Mouse (Mus musculus) liver, adult 2 months (tissue): Measurements from ENCODE around the gene P4hb. TPM values are rescaled to one million over a fixed set of nuclear protein-coding genes. Genes with fewer than 3 reads are reported as not detected.
A peak's percentile ranks its signal among the peaks of the same experiment; 100 is the strongest.

Experiments
- DNase-seq: peaks from one replicate; pipeline ENCODE4 v3.0.0-alpha.2; 2011; ENCODE audit warnings: low read depth, low spot score; ENCODE audit errors: extremely low read depth
- H3K27ac ChIP-seq: fragments of 200-500 bp; replicated peaks from 2 replicates; pipeline ENCODE4 v1.5.1; 2012; ENCODE audit warnings: low read depth, mild to moderate bottlenecking, control low read depth, inconsistent platforms, low read length; ENCODE audit not compliant: insufficient read depth
- H3K27me3 ChIP-seq: fragments of 200-500 bp; 2 replicates; pipeline ENCODE4 v1.6.1; 2012; ENCODE audit warnings: mild to moderate bottlenecking, moderate library complexity, low read length, inconsistent platforms; ENCODE audit not compliant: control insufficient read depth, insufficient read depth
- H3K36me3 ChIP-seq: fragments of 200-500 bp; 2 replicates; pipeline ENCODE4 v1.6.1; 2012; ENCODE audit warnings: low read length, inconsistent platforms; ENCODE audit not compliant: control insufficient read depth, insufficient read depth
- H3K4me1 ChIP-seq: fragments of 200-500 bp; 2 replicates; pipeline ENCODE4 v1.6.1; 2011; ENCODE audit warnings: low read length; ENCODE audit not compliant: control insufficient read depth, insufficient read depth
- H3K4me3 ChIP-seq: fragments of 200-500 bp; 2 replicates; pipeline ENCODE4 v1.5.1; 2011; ENCODE audit warnings: low read depth, mild to moderate bottlenecking, control low read depth, low read length, moderate library complexity; ENCODE audit not compliant: insufficient read depth
- H3K79me2 ChIP-seq: fragments of 200-500 bp; 2 replicates; pipeline ENCODE4 v1.6.1; 2012; ENCODE audit warnings: inconsistent platforms, mild to moderate bottlenecking, low read length, moderate library complexity; ENCODE audit not compliant: control insufficient read depth, insufficient read depth
- H3K9ac ChIP-seq: fragments of 200-500 bp; 2 replicates; pipeline ENCODE4 v1.6.1; 2012; ENCODE audit warnings: low read depth, mild to moderate bottlenecking, control low read depth, inconsistent platforms, low read length
- CTCF ChIP-seq: fragments of 200-500 bp; IDR thresholded peaks from 2 replicates; pipeline ENCODE4 v1.5.1; 2011; ENCODE audit warnings: low read depth, low read length, control low read depth
- POLR2A ChIP-seq: fragments of 200-500 bp; IDR thresholded peaks from 2 replicates; pipeline ENCODE4 v1.6.1; 2011; ENCODE audit warnings: low read length, control low read depth; ENCODE audit not compliant: insufficient read depth; ENCODE audit errors: extremely low read depth
- WGBS: fragments of 180-500 bp; shearing (Covaris S2); methylation state at CpG from one replicate; pipeline ENCODE4 v1.1.7; 2018; 5-methylcytosine and 5-hydroxymethylcytosine counted together
- polyA plus RNA-seq: library from polyadenylated mRNA; depleted of rRNA; stranded (reverse); fragments of >200 nt; gene quantifications from 2 replicates; pipeline ENCODE4 v1.2.3, GENCODE M21; 2012
- total RNA-seq: library from RNA; depleted of rRNA; stranded (reverse); fragments of >200 nt; gene quantifications from 2 replicates; pipeline ENCODE4 v1.2.3, GENCODE M21; 2014

The P4hb gene
- total and polyA plus RNA-seq, 2 experiments = 683 to 951 TPM

GRCm38 (mm10) chr11:120550810-120551440, 22.1 kb downstream of the P4hb start, which contains the start of gene Ppp1r27:
Gene Ppp1r27 (minus strand): TSS chr11:120551132.
- H3K27ac ChIP-seq = peak within 1 kb of the TSS; percentile 81
- WGBS = 94% methylated on average over 28 of the region's 28 CpGs
- H3K36me3 ChIP-seq = no peaks in the 10 kb centered on the region

GRCm38 (mm10) chr11:120549986-120550809, 22.9 kb downstream of the P4hb start:
- 36% methylated on average over 11 of the region's 11 CpGs for WGBS

More at GRCm38 (mm10) chr11:120550810-120551440, 22.1 kb downstream of the P4hb start, which contains the start of gene Ppp1r27:
- no peaks in the 10 kb centered on the region for H3K27me3 ChIP-seq
- H3K4me3 ChIP-seq = peak within 1 kb of the TSS; percentile 94
- no peaks in the 10 kb centered on the region; the same call in 1 of the 2 replicates for H3K79me2 ChIP-seq
- DNase-seq = no peak
- no peak for TF ChIP-seq POLR2A
- no peak for TF ChIP-seq CTCF
- peak within 1 kb of the TSS; percentile 90 for H3K9ac ChIP-seq
- H3K4me1 ChIP-seq = peaks cover 16% of the 10 kb centered on the region

GRCm38 (mm10) chr11:120549168-120549945, 23.7 kb downstream of the P4hb start, which contains the start of gene Mcrip1:
Gene Mcrip1 (minus strand): TSS chr11:120549727.
- H3K9ac ChIP-seq = peak within 1 kb of the TSS; percentile 99
- WGBS = under 1% methylated on average over 75 of the region's 87 CpGs

More at GRCm38 (mm10) chr11:120549986-120550809, 22.9 kb downstream of the P4hb start:
- Histone ChIP-seq H3K27me3 (no peaks in the 10 kb centered on the region), H3K4me1 (peaks cover 15% of the 10 kb centered on the region), H3K36me3 (no peaks in the 10 kb centered on the region), H3K79me2 (no peaks in the 10 kb centered on the region; the same call in 1 of the 2 replicates), H3K27ac (peak overlapping the region; percentile 81), H3K9ac (peak overlapping the region; percentile 90), H3K4me3 (peak overlapping the region; percentile 94)
- TF ChIP-seq POLR2A (no peak), CTCF (no peak)
- no peak for DNase-seq

DNA sequence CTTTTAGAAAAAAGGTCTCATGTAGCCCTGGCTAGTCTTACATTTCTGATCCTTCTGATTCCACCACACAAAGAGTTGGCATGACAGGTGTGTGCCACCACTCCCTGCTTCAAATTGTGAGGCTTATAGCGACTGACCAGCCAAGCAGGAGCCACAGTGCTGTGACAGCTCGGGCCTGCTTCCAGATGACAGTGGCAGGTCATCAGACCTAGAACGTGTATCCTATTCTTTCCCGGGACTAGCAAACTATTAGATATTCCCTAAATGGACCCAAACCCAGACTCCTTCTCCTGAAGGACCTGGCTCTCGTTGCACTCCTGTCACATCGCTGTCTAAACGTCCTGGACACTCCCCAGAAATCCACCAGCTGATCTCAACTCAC, 24.3 kb downstream of the P4hb start:
- WGBS = under 1% methylated on average over 7 of the region's 7 CpGs

More at GRCm38 (mm10) chr11:120549168-120549945, 23.7 kb downstream of the P4hb start, which contains the start of gene Mcrip1:
- Histone ChIP-seq H3K36me3 (no peaks in the 10 kb centered on the region), H3K4me1 (peaks cover 14% of the 10 kb centered on the region), H3K79me2 (no peaks in the 10 kb centered on the region; the same call in 1 of the 2 replicates), H3K4me3 (peak within 1 kb of the TSS; percentile 97), H3K27me3 (no peaks in the 10 kb centered on the region), H3K27ac (peak within 1 kb of the TSS; percentile 98)
- no peak for TF ChIP-seq CTCF
- peak; percentile 70 for TF ChIP-seq POLR2A
- DNase-seq = no peak

GRCm38 (mm10) chr11:120548214-120548613, 24.8 kb downstream of the P4hb start:
- H3K27me3 ChIP-seq = no peaks in the 10 kb centered on the region
- H3K4me3 ChIP-seq = no peak overlapping the region
- 66% methylated on average over 3 of the region's 3 CpGs for WGBS
- TF ChIP-seq CTCF (no peak), POLR2A (no peak)
- DNase-seq = no peak
- no peak overlapping the region; the same call in 1 of the 2 replicates for H3K27ac ChIP-seq
- peaks cover 14% of the 10 kb centered on the region for H3K4me1 ChIP-seq
- H3K9ac ChIP-seq = no peak overlapping the region; the same call in 1 of the 2 replicates
- no peaks in the 10 kb centered on the region for H3K36me3 ChIP-seq
- H3K79me2 ChIP-seq = no peaks in the 10 kb centered on the region; the same call in 1 of the 2 replicates

More for the DNA sequence above, 24.3 kb downstream of the P4hb start:
- DNase-seq = no peak
- Histone ChIP-seq H3K4me3 (peak overlapping the region; percentile 97), H3K36me3 (no peaks in the 10 kb centered on the region), H3K27ac (peak overlapping the region; percentile 98), H3K4me1 (peaks cover 14% of the 10 kb centered on the region), H3K27me3 (no peaks in the 10 kb centered on the region), H3K9ac (peak overlapping the region; percentile 99), H3K79me2 (no peaks in the 10 kb centered on the region; the same call in 1 of the 2 replicates)
- TF ChIP-seq CTCF (no peak), POLR2A (no peak)
